Mouse (Mus musculus) E14TG2a.4 (cell line): ENCODE results near the gene Pdgfb.

Experiments
- CTCF ChIP-seq: conservative IDR thresholded peaks from 2 replicates; pipeline ENCODE4 v1.5.1; 2014; ENCODE audit warnings: low read length
- NANOG ChIP-seq: IDR thresholded peaks from 2 replicates; pipeline ENCODE4 v1.6.1; 2014; ENCODE audit warnings: borderline replicate concordance, low read length, mixed read lengths
- POU5F1 ChIP-seq: IDR thresholded peaks from 2 replicates; pipeline ENCODE4 v1.6.1; 2014; ENCODE audit warnings: low read length, borderline replicate concordance

DNA sequence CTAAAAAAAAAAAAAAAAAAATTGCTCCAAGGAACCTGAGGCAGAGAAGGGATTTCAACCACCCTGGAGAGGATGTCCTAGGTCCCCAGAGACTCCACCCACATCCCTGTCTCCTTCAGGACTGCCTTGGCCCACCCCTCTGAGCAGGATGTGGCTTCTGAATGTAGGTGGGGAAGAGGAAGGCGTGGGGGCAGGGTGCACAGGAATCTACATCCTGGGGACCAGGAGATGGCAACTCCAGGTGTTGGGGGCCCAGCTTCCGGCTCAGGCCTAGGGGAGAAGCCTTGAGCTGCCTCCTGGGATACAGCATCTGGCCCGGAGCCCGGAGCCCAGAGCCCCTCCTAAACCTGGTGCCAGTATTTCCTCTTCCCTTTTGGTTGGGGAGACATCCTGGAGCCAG is 35.3 kb upstream of the Pdgfb start:
- TF ChIP-seq CTCF (no peak), NANOG (no peak), POU5F1 (no peak)
